Mouse (Mus musculus) heart, adult 2 months (tissue): ENCODE data around the gene Lman2. TPM values are rescaled to one million over a fixed set of nuclear protein-coding genes. Genes with fewer than 3 reads are reported as not detected.
A peak's percentile ranks its signal among the peaks of the same experiment; 100 is the strongest.

Experiments used
- DNase-seq, 2 experiments: peaks; one replicate each; pipeline ENCODE4 v3.0.0; 2021
- H3K27ac ChIP-seq: fragments of 200-600 bp; 2 replicates; pipeline ENCODE4 v1.8.1; 2022
- H3K27me3 ChIP-seq: fragments of 200-500 bp; 2 replicates; pipeline ENCODE4 v1.6.1; 2012; ENCODE audit warnings: mild to moderate bottlenecking, low read length, inconsistent platforms, mixed read lengths; ENCODE audit not compliant: control insufficient read depth, insufficient read depth
- H3K36me3 ChIP-seq: fragments of 200-500 bp; 2 replicates; pipeline ENCODE4 v1.6.1; 2012; ENCODE audit warnings: low read length, inconsistent platforms; ENCODE audit not compliant: control insufficient read depth, insufficient read depth
- H3K4me1 ChIP-seq: fragments of 200-500 bp; 2 replicates; pipeline ENCODE4 v1.6.1; 2011; ENCODE audit warnings: low read length; ENCODE audit not compliant: control insufficient read depth, insufficient read depth
- H3K4me3 ChIP-seq: fragments of 200-600 bp; 2 replicates; pipeline ENCODE4 v1.8.1; 2022
- H3K79me2 ChIP-seq: fragments of 200-500 bp; replicated peaks from 2 replicates; pipeline ENCODE4 v1.6.1; 2012; ENCODE audit warnings: mild to moderate bottlenecking, inconsistent platforms, low read length, moderate library complexity, mixed read lengths; ENCODE audit not compliant: control insufficient read depth, insufficient read depth
- H3K9ac ChIP-seq: fragments of 200-500 bp; 2 replicates; pipeline ENCODE4 v1.6.1; 2012; ENCODE audit warnings: low read depth, mild to moderate bottlenecking, control low read depth, inconsistent platforms, low read length, mixed read lengths
- CTCF ChIP-seq: fragments of 200-600 bp; IDR thresholded peaks from 2 replicates; pipeline ENCODE4 v1.8.1; 2022; ENCODE audit warnings: antibody characterized with exemption, mild to moderate bottlenecking, moderate library complexity
- EP300 ChIP-seq: fragments of 200-500 bp; IDR thresholded peaks from 2 replicates; pipeline ENCODE4 v1.6.1; 2011; ENCODE audit warnings: low read depth, low read length, control low read depth; ENCODE audit not compliant: insufficient read depth
- POLR2A ChIP-seq: fragments of 200-500 bp; IDR thresholded peaks from 2 replicates; pipeline ENCODE4 v1.6.1; 2011; ENCODE audit warnings: mild to moderate bottlenecking, low read depth, low read length, control low read depth; ENCODE audit not compliant: insufficient read depth
- WGBS: fragments of 180-500 bp; shearing (Covaris S2); methylation state at CpG from one replicate; pipeline ENCODE4 v1.1.7; 2018; 5-methylcytosine and 5-hydroxymethylcytosine counted together
- intact Hi-C: fragments of 180-260 bp; cut with DNase I; formaldehyde crosslinking; loops from one replicate; pipeline ENCODE4 v1.15.1; 2025
- long read RNA-seq: library from polyadenylated mRNA; stranded (forward); transcript quantifications from one replicate; pipeline ENCODE4 v2.0.0, GENCODE M21; 2021
- polyA plus RNA-seq: library from polyadenylated mRNA; depleted of rRNA; stranded (reverse); fragments of >200 nt; gene quantifications from 2 replicates; pipeline ENCODE4 v1.2.3, GENCODE M21; 2012; rRNA removed
- total RNA-seq, 2 experiments: library from RNA; stranded (reverse); gene quantifications; 2 replicates each; pipeline ENCODE4 v1.2.3; 2021

Gene Lman2
- total RNA-seq: 10 to 100 TPM; 50.5 to 52.2 TPM
- polyA plus RNA-seq: 52.6 and 83.6 TPM in 2 replicates
- long read RNA-seq, full-length matches to known transcripts: 153 of 174 reads
- long read RNA-seq, partial matches to known transcripts: 5 of 174 reads
- long read RNA-seq, other reads (novel, unspliced or antisense): 16 of 174 reads

- peak within 1 kb of the TSS; percentile 93 for H3K9ac ChIP-seq
- peak within 1 kb of the TSS; percentile 91 for H3K27ac ChIP-seq
- WGBS: under 1% methylated on average over 35 of the region's 35 CpGs
- intact Hi-C loops: loop anchor here (2.0 kb wide), 2 partner anchors 34 to 230 kb away; partner anchors contain the start of gene Mxd3
- H3K79me2 ChIP-seq: peaks cover 7% of the 10 kb centered on the region
- H3K4me3 ChIP-seq: peak within 1 kb of the TSS; percentile 97
- H3K4me1 ChIP-seq: peaks cover 7% of the 10 kb centered on the region; the same call in 1 of the 2 replicates
- H3K27me3 ChIP-seq: no peaks in the 10 kb centered on the region
- TF ChIP-seq POLR2A: peak; percentile 80
- TF ChIP-seq CTCF: no peak
- TF ChIP-seq EP300: 0 out of 2 replicates have a peak, but pooled peaks have one; percentile 42
- peaks cover 8% of the 10 kb centered on the region for H3K36me3 ChIP-seq
- DNase-seq: peak; percentile 93 to 98
These were observed at the start of gene Lman2 for GRCm38 (mm10) chr13:55362453-55363060. Gene Lman2, minus strand, starts transcription at chr13:55362783.

- Histone ChIP-seq H3K4me3 (no peak overlapping the region), H3K27ac (no peak overlapping the region), H3K9ac (no peak overlapping the region), H3K36me3 (no peaks in the 10 kb centered on the region), H3K4me1 (no peaks in the 10 kb centered on the region), H3K79me2 (no peaks in the 10 kb centered on the region), H3K27me3 (peaks cover 3% of the 10 kb centered on the region)
- intact Hi-C loops: no loop called here
- DNase-seq: no peak
- WGBS: 73% methylated on average over 7 of the region's 7 CpGs
- no peak for TF ChIP-seq POLR2A
- no peak for TF ChIP-seq CTCF
- no peak for TF ChIP-seq EP300
These were observed 49.2 kb upstream of the Lman2 start for GRCm38 (mm10) chr13:55411826-55412225.

DNA sequence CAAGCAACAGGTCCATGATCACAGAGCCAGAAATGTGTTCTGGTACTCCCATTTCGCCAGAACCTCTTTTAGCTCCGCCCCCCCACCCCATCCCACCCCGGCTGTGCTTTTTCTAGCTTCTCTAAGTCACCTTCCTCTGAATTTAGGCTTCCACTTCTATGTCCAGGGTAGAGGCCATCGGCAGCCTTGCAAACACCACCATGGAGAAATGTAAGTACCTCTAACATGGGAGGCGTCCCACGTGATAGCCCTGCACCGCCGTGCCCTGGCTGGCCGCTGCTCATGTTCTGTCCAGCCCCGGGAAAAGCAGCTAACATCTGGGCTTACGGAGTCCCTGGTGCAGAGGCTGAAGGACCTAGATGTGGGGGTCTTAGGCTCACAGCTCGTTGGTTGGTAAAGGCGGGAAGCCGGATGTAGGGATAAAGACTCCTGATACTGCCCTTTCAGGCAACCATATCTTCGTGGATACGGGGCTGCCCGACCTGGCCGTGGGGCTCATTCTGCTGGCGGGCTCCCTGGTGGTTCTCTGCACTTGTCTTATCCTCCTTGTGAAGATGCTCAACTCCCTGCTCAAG, 46.0 kb upstream of the Lman2 start:
- H3K27me3 ChIP-seq: no peaks in the 10 kb centered on the region; the same call in 1 of the 2 replicates
- 74% methylated on average over 19 of the region's 19 CpGs for WGBS
- TF ChIP-seq POLR2A: no peak
- no peak for TF ChIP-seq CTCF
- no peak for TF ChIP-seq EP300
- no peak for DNase-seq
- no peaks in the 10 kb centered on the region for H3K36me3 ChIP-seq
- H3K9ac ChIP-seq: no peak overlapping the region
- no peaks in the 10 kb centered on the region for H3K79me2 ChIP-seq
- H3K4me3 ChIP-seq: no peak overlapping the region
- intact Hi-C loops: no loop called here
- H3K4me1 ChIP-seq: no peaks in the 10 kb centered on the region
- H3K27ac ChIP-seq: no peak overlapping the region

DNA sequence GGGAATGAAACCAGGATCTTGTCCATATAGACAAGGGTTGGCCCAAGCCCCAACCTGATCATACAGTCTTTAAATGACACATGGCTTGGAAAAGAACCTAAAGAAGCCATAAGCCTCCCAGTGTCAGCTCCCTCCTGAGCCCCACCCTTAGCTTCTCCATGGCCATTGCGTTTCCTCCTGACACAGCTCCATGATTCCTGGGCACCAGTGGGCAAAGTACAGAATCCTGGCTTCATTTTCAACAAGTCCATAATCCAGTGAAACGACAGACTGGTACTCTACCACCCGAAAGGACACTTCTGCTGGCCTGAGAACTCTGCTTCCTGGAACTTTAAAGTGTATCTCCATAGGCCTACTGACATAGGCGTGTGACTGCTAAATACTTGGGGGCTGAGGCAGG, 44.8 kb upstream of the Lman2 start:
- no peak overlapping the region for H3K27ac ChIP-seq
- H3K27me3 ChIP-seq: no peaks in the 10 kb centered on the region; the same call in 1 of the 2 replicates
- TF ChIP-seq CTCF (no peak), POLR2A (no peak), EP300 (no peak)
- H3K36me3 ChIP-seq: no peaks in the 10 kb centered on the region
- no peak overlapping the region for H3K4me3 ChIP-seq
- H3K9ac ChIP-seq: no peak overlapping the region
- DNase-seq: no peak
- H3K79me2 ChIP-seq: no peaks in the 10 kb centered on the region
- H3K4me1 ChIP-seq: no peaks in the 10 kb centered on the region
- 79% methylated on average over 4 of the region's 4 CpGs for WGBS
- intact Hi-C loops: no loop called here

DNA sequence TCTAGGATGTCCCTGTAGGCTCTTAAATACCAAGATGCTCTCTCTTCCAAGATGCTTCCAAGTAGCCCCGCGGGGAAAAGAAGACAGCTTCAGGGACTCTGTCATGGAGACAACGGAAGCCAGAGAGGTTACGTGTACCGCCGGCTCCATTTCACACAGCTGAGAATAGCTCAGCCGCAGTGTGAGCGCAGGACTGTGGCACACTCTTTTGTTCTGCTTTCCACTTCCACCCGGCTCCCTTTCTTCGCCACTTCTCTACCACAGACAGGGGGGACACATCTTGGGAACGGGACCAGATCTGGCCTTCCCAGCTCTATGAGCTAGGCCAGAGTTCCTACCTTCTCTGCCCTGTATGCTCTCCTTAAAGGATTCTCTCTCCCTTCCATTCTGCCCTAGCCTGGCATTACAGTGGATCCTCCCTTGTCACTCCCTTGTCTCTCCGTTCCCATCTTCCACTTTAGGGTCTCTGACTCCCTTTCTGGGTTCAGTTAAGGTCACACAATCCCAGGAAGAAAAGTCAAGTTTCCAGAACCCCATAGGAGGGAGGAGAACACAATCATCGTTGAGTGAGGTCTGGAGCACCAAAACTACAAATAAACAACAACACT, 43.3 kb upstream of the Lman2 start:
- 50% methylated on average over 13 of the region's 13 CpGs for WGBS
- DNase-seq: peak in 1 of 2 experiments; percentile 27
- Histone ChIP-seq H3K9ac (no peak overlapping the region), H3K27me3 (no peaks in the 10 kb centered on the region; the same call in 1 of the 2 replicates), H3K27ac (no peak overlapping the region), H3K4me1 (no peaks in the 10 kb centered on the region), H3K36me3 (no peaks in the 10 kb centered on the region), H3K79me2 (no peaks in the 10 kb centered on the region), H3K4me3 (no peak overlapping the region)
- TF ChIP-seq POLR2A: no peak
- no peak for TF ChIP-seq CTCF
- no peak for TF ChIP-seq EP300
- intact Hi-C loops: loop anchor here (1.0 kb wide), 3 partner anchors 65 to 131 kb away; no protein-coding TSS in a partner anchor
